ENCODE assay signal across 30 mouse cellular contexts in genomic region chrX:120599309-120599708, GRCm38 (mm10).
"Had no signal": no experiment of that assay in that cellular context is flagged by ENCODE, and none has a peak within 500 bp of the region (broad histone marks: within the 10 kb centered on the region; RNA-seq: fewer than 3 reads in every experiment).

No protein-coding gene starts in this region.

- H3K27me3 ChIP-seq: limb, embryonic 12.5 days; limb, embryonic 13.5 days; limb, embryonic 15.5 days; liver, embryonic 12.5 days; liver, embryonic 13.5 days; liver, embryonic 15.5 days; lung, embryonic 15.5 days; megakaryocyte, embryonic 14.5 days; midbrain, embryonic 12.5 days; midbrain, embryonic 13.5 days; midbrain, embryonic 15.5 days; neural tube, embryonic 12.5 days had no signal

- ATAC-seq: liver, embryonic 12.5 days; liver, postnatal 0 days; lung, postnatal 0 days; midbrain, embryonic 13.5 days; midbrain, embryonic 15.5 days; midbrain, embryonic 16.5 days had no signal

- H3K9me3 ChIP-seq: limb, embryonic 10.5 days; limb, embryonic 12.5 days; limb, embryonic 13.5 days; limb, embryonic 15.5 days; liver, embryonic 12.5 days; liver, embryonic 13.5 days; liver, embryonic 15.5 days; lung, embryonic 15.5 days; megakaryocyte, embryonic 14.5 days; midbrain, embryonic 10.5 days; midbrain, embryonic 12.5 days; midbrain, embryonic 13.5 days; midbrain, embryonic 15.5 days; neural tube, embryonic 12.5 days had no signal

- H3K4me3 ChIP-seq: limb, embryonic 10.5 days; limb, embryonic 12.5 days; limb, embryonic 13.5 days; limb, embryonic 15.5 days; liver, embryonic 12.5 days; liver, embryonic 13.5 days; liver, embryonic 15.5 days; lung, embryonic 15.5 days; megakaryocyte, embryonic 14.5 days; midbrain, embryonic 10.5 days; midbrain, embryonic 12.5 days; midbrain, embryonic 13.5 days; midbrain, embryonic 15.5 days; myocyte; neural tube, embryonic 12.5 days had no signal

- DNase-seq: left cerebral cortex, postnatal 4 days; liver; liver, embryonic 13.5 days; liver, postnatal 0 days; lung, adult 18-20 months; lung, adult 2 months; lung, embryonic 14.5 days; lung, postnatal 10 days; lung, postnatal 14 days; lung, postnatal 36 days; lung, postnatal 4 days; midbrain, embryonic 14.5 days had no signal

- H3K36me3 ChIP-seq: limb, embryonic 10.5 days; limb, embryonic 12.5 days; limb, embryonic 13.5 days; limb, embryonic 15.5 days; liver, embryonic 12.5 days; liver, embryonic 13.5 days; liver, embryonic 15.5 days; lung, embryonic 15.5 days; midbrain, embryonic 10.5 days; midbrain, embryonic 12.5 days; midbrain, embryonic 13.5 days; midbrain, embryonic 15.5 days; neural tube, embryonic 12.5 days had no signal

- H3K9ac ChIP-seq: limb, embryonic 12.5 days; limb, embryonic 13.5 days; limb, embryonic 15.5 days; liver, embryonic 12.5 days; liver, embryonic 13.5 days; liver, embryonic 14.5 days; liver, embryonic 15.5 days; liver, postnatal 0 days; lung, embryonic 14.5 days; lung, embryonic 15.5 days; midbrain, embryonic 12.5 days; midbrain, embryonic 13.5 days; midbrain, embryonic 15.5 days; neural tube, embryonic 12.5 days had no signal

- H3K27ac ChIP-seq: limb, embryonic 10.5 days; limb, embryonic 12.5 days; limb, embryonic 13.5 days; limb, embryonic 15.5 days; liver, embryonic 12.5 days; liver, embryonic 13.5 days; liver, embryonic 14.5 days; liver, embryonic 15.5 days; lung, embryonic 15.5 days; macrophage; midbrain, embryonic 10.5 days; midbrain, embryonic 12.5 days; midbrain, embryonic 13.5 days; midbrain, embryonic 15.5 days; neural tube, embryonic 12.5 days had no signal

- H3K4me1 ChIP-seq: limb, embryonic 10.5 days; limb, embryonic 12.5 days; limb, embryonic 13.5 days; limb, embryonic 15.5 days; liver, embryonic 12.5 days; liver, embryonic 13.5 days; liver, embryonic 15.5 days; lung, embryonic 15.5 days; megakaryocyte, embryonic 14.5 days; midbrain, embryonic 10.5 days; midbrain, embryonic 12.5 days; midbrain, embryonic 13.5 days; midbrain, embryonic 15.5 days; neural tube, embryonic 12.5 days had no signal
